Mouse (Mus musculus) ovary, postnatal 10 days (tissue): Measurements from ENCODE around the gene Fbxw2.
"Not testable (repeated sequence)": the region's sequence is repeated elsewhere in the genome, so short reads cannot be mapped to it uniquely, and the experiment has no call there.

Experiments
- DNase-seq: peaks from one replicate; pipeline ENCODE4 v3.0.0; 2022; ENCODE audit warnings: low spot score

Fbxw2 gene

GRCm38 (mm10) chr2:34825827-34826459, at the start of gene Fbxw2:
Gene Fbxw2, minus strand, starts transcription at chr2:34826311.
- peak; percentile 72 for DNase-seq

GRCm38 (mm10) chr2:34874816-34875345, 48.8 kb upstream of the Fbxw2 start, which contains the start of gene Psmd5:
Gene Psmd5, minus strand, starts transcription at chr2:34874968.
- no peak for DNase-seq

DNA sequence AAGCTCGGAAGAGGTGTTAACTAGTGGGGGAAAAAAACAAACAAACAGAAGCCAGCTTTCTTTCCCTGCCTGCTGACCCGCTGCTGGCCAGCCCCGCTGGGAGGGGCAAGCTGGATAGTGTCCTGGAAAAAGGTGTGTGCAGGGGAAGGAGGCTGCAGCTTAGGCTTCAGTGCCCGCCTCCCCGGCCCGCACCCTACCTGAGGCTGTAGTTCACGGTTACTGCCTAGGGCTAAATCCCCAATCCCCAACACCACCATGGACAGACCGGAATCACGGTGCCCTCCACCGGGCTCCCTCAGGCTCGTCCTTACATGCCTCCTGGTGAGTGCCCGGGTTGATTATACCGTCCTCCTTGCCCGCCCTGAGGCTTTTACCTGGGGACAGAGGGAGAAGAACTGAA, 48.2 kb upstream of the Fbxw2 start, which contains the start of gene Cutal:
Gene Cutal (plus strand): TSS at position 126 of the 400 bp plus-strand sequence.
- no peak for DNase-seq

GRCm38 (mm10) chr2:34870520-34871474, 44.7 kb upstream of the Fbxw2 start:
- DNase-seq = peak; percentile 80

DNA sequence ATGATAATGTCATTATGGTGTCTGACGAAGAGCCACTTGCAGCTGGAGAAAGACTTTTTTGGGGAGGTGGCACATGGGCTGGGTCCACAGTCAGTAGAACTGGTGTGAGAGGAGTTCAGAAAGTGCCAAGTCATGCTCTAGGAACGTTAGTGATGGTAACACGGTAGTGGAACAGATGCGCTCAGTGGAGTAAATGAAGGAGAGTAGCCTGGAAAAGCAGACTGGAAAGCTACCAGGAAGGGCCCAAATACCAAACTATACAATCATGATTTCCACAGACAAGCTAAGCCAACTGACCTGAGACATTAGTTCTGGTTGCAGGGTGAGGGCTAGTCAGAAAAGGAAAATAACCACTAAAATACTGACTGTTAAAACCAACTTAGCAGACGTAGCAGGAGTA, 43.6 kb upstream of the Fbxw2 start:
- DNase-seq = no peak

DNA sequence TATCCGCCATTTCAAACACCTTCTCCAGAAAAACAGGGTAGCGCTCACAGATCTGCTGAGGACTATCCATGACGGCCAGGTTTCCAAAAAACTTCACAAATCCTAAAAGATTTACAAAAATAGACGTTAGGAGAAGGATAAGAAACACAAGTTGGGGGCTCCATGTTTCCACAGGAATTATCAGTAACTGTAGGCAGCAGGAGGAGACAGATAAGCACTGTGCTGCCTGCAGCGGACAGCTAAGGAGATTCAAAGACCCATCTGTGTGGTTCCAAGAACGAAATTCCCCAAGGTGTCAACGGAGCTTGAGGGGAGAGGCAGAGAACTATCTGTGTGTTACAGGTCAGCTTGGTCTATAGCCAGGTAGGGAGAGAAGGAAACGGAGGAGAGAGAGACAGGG, 31.6 kb upstream of the Fbxw2 start:
- DNase-seq = no peak

DNA sequence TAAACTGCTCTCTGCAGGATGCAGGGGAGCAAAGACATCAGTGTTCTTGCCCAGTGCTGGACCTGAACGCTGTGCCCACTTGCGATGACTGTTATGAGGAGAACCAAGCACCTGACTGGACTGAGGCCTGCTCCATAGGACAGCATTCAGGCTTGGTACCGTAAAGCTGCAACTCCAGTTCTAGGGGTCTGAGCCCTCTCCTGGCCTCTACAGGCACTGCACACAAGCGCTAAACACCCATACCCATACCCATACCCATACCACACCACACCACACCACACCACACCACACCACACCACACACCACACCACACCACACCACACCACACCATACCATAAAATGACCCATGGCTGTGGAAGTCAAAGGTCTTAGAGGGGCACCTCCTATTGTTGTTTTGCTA, 29.2 kb upstream of the Fbxw2 start:
- no peak for DNase-seq

DNA sequence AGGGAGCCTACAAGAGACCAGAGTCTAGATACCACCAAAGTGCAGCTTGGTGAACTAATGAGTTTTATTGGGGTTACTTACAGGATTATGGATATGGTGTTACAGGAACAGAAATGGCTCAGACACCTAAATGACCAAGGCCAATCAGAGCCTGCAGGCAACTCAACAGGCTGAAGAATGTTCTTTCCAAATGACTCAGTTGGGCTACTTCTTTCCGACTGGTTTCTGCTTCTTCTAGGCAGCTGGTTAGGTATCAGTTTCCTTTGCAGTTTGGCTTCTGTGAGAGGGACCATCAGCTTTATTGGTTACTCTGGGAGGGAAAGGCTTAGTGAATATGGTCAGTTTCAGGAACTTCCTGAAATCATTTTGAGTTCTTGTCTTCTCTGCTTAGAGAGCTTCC, 21.6 kb upstream of the Fbxw2 start:
- DNase-seq = no peak

- DNase-seq = no peak
Observed at GRCm38 (mm10) chr2:34843211-34843939, 17.3 kb upstream of the Fbxw2 start.

GRCm38 (mm10) chr2:34841706-34842105, 15.6 kb upstream of the Fbxw2 start:
- no peak for DNase-seq

DNA sequence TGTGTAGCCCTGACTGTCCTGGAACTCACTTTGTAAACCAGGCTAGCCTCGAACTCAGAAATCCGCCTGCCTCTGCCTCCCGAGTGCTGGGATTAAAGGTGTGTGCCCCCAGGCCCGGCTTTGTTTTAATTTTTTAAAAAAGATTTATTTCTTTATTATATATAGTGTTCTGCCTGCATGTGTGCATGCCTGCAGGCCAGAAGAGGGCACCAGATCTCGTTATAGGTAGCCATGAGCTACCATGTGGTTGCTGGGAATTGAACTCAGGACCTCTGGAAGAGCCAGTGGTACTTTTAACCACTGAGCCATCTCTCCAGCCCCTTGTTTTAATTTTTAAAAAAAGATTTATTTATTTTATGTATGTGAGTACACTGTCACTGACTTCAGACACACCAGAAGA, 14.0 kb upstream of the Fbxw2 start:
- not testable (repeated sequence) for DNase-seq

DNA sequence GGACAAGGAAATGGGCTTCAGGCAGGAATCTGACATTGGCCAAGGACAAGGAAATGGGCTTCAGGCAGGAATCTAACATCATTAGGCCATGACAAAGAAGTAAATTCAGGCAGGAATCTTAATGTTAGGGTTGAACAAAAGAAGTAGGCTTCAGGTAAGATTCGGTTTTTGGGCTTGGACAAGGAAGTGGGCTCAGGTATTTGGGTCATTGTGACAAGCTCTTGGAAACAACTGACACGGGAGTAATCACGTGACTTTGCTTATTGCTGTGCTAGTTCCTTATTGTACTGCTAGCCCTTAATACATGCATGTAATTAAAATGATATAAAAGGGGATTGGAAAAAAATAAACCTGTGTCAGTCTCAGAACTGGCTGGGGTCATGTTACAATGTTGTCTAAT, 9.6 kb upstream of the Fbxw2 start:
- DNase-seq = no peak

- no peak for DNase-seq
Observed at GRCm38 (mm10) chr2:34833624-34834023, 7.5 kb upstream of the Fbxw2 start.

DNA sequence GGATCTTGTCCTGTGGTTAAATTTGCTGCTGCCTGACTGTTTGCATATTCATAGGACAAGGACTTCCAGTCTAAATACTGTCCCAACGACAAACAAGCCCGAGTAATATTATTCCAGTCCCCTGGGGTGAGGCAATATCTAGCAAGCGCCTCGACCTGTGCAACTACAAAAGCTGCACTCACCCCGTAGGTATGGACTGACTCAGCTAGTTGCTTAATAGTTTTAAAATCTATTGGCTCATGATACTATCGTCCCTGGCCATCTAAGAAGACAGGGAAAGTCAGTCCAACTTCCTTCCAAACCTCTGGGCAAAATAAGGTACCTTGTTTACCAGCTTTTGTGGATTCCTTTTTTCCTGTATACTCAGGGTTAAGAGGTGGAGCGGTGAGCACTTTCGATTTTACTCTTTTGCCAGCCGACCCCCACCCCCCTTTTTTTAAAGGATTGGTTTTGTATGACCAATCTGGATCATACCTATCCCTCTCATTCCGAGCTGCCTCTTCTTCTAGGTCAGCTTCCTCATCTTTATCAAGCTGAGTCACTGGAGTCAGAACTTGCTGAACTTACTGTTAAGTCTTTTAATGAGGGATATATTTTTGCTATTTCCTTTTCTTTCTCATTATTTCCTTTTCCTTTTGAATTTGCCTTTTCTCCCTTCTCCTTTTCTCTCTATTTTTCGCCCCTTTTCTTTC, 6.8 kb upstream of the Fbxw2 start, which contains the start of gene Gm34653:
Gene Gm34653 (plus strand): TSS at position 242 of the 692 bp plus-strand sequence.
- DNase-seq = not testable (repeated sequence)

DNA sequence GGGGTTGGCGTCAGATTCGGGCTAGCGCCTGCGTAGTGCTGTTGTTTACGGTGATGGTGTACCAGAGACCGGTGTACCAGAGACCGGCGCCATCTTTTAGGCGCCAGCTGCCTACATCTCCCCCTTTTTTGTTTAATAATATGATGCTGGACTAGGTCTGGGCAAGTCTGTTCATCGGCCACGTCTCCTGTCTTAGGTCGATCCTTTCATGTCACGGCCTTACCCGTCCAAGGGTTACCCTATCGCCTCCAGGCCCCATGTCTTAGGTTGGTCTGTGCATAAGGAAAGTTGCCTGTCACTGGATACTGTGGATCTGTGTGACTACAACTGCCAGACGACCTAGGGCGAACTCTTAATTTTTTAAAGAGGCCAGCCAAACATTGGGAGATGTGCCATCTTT, 4.0 kb upstream of the Fbxw2 start:
- DNase-seq = not testable (repeated sequence)

GRCm38 (mm10) chr2:34828026-34828425, 1.9 kb upstream of the Fbxw2 start:
- DNase-seq = no peak

- no peak for DNase-seq
Observed at GRCm38 (mm10) chr2:34827591-34827990, 1.5 kb upstream of the Fbxw2 start.

- no peak for DNase-seq
Observed at GRCm38 (mm10) chr2:34826460-34827231, 535 bp upstream of the Fbxw2 start.

- no peak for DNase-seq
Observed at GRCm38 (mm10) chr2:34818492-34818891, 7.6 kb downstream of the Fbxw2 start.

GRCm38 (mm10) chr2:34815893-34816292, 10.2 kb downstream of the Fbxw2 start:
- not testable (repeated sequence) for DNase-seq

GRCm38 (mm10) chr2:34812706-34813105, 13.4 kb downstream of the Fbxw2 start:
- no peak for DNase-seq
